Mouse (Mus musculus) ES-CJ7 (cell line): ENCODE results near the gene Rnf130.

Source experiments
- DNase-seq: peaks from one replicate; pipeline ENCODE4 v3.0.0; 2011; ENCODE audit warnings: low read depth, low spot score

Gene Rnf130

DNA sequence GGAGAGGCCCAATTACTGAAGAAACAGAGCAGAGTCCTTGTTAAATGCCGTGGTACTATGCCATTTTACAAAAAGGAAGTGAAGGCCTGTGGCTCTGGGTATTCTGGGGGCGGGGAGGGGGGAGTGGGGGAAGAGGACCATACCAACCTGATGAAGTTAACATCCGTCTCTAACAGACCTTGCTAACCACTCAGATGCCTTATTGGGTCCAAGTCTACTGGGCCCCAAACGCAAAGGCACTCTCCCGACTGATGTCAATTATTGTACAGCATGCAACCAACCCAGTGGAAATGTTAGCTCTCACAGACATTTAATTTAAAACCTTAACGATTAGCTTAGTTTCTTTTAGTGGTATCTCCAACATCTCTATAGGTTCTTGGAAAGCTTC is 707 bp upstream of the Rnf130 start:
- DNase-seq, result no peak

DNA sequence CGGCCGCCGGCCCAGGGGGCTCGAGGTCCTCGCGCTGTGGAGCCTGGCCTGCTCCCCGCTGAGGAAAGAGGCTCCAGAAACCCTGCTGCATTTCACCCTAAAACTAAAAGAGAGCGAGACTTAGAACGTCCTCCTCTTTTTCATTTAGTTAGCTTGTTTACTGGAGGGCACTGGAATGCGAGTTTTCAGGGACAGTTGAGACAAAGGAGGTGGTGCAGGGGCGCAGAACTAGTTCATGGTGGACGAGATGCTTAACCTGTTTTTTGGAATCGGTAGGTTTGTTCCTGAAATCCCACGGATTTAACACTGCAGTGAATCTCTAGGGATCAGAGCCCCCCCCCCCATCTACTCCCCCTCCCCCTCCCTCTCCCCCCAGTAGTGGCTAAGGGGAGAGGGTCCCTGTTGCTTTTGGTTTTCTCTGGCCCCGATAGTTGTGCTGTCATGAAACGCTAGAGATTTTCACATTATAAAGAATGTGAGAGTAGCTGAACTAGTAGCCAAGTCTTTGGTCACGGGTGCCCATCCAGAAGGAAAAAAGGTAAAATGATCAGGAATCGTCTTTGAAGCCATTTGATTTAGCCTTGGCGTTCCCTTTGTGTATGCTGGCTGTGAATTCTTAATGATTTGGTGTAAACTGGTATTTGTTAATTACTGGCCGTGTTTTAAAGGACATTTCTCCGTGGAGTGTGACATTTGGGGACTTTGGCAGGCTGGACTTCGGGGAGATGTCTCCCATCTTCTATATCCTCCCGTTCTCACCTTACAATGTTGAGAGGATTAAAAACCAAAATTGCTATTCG is 775 bp downstream of the Rnf130 start:
- DNase-seq, result peak; percentile 11

DNA sequence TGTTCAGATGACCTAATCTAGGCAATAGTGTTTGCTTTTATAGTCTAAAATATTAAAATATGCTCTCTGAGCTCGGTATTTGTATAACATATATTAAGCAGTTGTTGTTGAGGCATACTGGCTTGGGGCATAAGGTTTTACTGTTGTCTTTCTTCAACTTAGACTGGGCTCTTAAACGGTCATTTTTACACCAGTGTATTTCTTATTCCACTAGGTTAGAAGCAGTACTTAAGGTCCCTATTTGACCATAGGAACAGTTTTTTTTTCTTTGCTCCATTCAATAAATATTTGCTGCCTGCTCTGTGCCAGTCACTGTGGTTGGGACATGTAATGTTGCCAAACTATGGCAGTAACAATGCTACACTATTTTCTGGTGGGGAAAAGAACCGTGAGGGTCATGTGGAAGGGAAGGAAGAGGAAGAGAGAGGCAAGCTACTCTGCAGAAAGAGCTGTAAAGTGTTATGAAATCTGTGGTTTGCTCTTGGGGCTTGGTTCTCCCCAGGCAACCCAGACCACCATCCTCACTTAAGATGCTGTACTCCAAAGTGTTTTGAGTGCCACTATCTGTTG is 1.5 kb downstream of the Rnf130 start:
- no peak for DNase-seq

DNA sequence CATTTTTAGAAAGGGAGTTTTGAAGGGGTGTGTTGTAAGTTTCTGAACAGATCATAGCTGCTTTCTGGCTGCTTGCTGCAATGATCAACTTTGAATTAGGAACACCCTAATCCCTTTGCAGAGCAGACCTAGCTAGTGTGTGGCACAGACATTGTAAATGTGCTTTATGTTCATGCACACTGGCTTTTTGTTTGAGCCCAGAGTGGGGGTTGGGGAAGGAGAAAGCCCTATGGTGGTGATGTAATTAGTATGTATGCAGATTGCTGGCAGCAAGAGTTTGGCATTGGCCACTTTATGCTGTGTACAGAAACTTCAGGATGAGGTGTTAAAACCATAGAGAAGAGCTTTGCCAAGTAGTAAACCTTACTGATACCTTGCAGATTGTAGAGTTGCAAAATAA is 3.3 kb downstream of the Rnf130 start:
- no peak for DNase-seq

DNA sequence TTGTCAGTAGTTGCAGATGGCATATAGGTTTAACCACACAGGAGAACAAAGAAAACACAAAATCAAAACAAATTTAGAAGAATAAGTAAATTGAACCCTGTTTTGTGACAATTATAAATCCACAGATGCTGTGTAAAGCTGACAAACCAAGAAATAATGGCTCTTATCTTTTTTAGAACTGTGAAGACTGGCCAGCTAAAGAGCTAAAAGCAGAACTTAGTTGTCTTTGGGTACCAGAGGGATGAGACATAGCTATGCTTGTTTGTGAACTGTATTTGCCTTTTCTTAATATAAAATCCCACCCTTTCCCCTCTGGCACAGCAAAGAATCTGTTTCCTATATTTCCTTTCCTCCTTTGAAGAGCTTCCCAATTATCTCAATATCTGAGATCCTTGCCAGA is 9.0 kb downstream of the Rnf130 start:
- no peak for DNase-seq

DNA sequence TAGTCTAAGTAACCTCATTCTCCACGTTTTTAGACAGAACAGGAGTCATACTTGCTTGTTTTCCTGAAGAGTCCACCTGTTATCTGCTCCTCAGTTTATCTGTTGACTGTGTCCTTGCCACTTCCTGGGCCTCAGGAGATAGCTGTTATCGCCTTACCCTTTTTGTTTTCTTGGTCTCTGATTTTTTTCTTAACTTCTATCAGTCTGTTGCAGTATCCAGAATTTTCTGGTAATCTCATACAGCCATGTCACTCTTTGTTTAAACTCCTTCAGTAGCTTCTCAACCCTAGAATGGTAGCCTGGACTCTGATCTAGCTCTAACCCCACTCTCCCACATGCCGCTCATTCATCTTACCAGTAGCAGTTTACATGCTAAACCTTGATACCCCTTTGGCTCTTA is 10.6 kb downstream of the Rnf130 start:
- DNase-seq, result no peak

DNA sequence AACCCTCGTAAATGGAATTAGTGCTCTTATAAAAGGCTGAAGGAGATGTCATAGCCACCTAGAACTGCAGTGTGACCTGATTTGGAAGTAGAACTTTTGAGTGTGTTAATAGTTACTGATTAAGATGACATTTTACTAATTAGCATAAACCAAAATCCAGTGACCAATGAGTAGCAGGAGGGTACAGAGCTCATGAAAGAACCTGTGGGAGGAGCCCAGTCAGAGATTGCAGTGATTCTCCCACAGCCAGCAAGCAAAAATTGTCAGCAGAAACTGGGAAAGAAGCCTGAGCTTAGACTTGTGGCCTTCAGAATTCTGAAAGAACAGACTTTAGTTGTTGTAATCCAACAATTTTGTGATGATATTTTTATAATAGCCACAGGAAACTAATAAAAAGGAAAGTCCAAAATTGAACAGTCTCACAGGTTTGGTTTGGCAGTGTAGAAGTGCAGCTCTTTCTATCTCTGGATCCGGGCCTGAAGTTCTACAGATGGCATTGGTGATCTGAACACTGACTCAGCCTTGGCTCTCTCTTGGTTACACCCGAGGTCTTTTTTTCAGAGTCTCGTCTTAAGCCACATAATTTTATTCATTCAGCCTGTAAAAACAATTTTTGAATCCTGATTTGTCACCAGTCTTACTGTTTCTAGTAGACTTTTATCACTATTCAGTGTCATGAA is 11.8 kb downstream of the Rnf130 start:
- DNase-seq, result no peak

DNA sequence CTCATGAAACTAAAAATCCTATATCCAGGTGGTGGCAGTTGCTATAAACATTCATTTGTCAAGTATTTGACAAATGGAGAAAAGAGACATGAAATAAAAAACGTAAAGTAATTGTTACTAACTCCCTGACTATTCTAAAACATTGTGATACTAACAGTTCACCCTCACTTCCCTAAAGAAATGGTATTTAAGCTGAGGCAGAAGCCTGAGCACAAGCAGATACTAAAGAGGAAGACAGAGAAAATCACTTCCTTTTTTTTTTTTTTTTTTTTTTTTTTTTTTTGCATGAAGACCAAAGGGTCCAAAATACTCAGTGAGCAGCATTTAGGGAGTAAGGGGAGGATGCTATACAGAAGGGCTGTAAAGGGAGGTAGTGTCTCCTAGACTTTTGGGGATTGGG is 13.6 kb downstream of the Rnf130 start:
- no peak for DNase-seq

DNA sequence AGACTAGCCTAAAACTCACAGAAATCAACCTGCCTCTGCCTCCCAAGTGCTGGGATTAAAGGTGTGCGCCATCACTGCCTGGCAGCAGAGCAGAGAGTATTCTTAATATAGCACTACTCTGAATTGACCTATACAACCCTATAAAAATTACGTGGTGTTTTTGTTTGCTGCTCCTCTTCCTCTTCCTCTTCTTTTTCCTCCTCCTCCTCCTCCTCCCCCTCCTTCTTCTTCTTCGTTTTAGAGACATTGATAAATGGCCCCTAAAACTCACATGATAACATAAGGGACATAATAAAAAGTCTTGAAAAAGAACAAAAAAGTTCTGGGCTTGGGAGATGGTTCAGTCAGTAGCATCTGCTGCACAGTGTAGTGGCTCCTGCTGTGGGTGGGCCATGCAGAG is 16.0 kb downstream of the Rnf130 start:
- no peak for DNase-seq

DNA sequence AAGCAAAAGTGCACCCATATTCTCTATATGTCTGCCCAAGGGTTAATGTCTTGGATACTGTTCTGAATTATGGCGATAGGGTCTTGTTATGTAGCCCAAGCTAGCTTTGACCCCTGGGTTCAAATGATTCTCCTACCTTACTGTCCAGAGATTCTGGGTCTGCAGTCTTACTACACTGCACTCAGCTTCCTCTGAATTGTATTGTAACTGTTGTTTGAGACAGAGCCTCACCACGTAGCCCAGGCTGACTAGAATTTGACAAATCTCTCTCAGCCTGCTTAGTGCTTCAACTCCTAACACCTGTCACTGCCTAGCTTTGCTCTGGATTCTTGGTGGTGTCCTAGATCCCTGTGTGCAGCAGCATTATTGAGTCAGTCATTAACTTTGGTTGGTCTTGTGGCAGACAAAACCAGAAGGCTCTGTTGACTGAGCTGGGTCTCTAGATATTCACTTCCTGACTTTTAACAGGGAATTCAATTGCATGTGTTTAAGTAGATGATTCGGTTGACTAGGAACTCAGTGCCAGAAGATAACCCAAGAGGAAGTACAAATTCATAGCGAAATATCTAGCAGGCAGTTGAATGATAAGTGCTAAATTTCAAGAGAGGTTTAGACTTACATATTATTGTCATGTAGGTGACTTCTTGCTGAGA is 17.3 kb downstream of the Rnf130 start:
- DNase-seq, result no peak

DNA sequence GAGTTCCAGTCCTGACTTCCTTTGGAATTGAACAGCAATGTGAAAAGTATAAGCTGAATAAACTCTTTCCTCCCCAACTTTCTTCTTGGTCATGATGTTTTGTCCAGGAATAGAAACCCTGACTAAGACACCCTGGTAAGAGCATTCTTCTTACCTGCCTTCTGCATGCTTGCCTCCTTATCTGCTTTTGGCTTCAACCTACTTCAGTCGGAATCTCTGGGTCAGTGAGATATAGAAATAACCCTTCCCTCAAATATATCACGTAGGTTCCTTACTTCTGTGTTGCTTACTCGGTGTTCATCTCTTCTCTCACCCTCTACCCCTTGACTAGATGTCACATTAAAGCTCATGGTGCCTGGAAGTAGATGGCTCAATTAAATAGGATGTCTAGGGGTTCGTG is 19.3 kb downstream of the Rnf130 start:
- DNase-seq, result no peak

DNA sequence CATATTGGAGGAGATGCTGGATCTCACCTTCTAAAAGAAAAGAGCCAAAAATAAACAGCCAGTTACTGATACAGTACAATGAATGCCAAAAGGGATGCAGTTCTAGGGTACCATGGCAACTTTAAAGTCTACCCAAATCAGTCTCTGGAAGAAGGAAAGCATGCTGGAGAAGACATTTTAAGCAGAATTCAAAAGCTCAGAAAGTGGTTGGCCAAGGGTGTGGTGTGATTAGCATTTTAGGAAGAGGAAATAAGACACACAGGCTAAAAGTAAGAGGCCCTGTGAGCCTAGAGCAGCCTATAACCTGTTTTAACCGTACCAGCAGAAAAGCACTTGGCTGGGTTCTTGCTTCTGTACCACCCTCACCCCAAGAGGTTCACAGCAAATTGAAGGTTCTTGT is 22.5 kb downstream of the Rnf130 start:
- no peak for DNase-seq

DNA sequence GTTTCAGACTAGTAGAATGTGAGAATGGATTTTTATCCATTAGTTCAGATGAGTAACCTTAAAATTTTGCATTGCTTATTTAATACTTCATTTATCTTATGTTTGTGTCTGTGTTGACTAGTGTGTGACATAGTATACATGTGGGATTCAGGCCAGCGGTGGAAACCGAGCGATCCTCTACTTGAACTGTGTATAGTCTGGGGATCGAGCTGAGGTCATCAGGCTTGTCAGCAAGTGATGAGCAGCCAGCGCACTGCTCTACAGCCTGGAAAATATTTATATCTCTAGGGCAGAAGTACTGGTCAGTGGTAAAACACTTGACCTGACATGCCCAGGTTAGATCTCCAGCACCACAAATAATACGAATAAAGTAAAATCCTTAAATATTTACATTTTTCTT is 23.0 kb downstream of the Rnf130 start:
- no peak for DNase-seq

DNA sequence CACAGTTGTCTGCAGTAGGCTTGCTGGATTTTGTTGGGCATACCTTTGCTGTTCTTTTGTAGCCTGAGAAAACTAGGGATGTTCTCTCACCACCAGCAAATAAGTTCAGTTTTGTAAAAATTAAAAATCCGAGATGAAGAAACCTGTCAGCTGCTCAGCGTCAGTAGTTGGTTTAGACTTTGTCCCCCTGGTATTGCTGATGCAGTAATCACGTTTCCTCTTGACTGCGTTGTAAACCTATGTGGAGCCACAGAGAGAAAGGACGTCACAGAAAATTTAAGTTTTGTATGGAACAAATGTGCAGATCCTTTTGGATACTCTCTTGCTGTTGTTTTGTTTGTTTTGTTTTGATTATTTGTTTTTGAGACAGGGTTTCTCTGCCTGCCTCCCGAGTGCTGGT is 25.2 kb downstream of the Rnf130 start:
- DNase-seq, result no peak

DNA sequence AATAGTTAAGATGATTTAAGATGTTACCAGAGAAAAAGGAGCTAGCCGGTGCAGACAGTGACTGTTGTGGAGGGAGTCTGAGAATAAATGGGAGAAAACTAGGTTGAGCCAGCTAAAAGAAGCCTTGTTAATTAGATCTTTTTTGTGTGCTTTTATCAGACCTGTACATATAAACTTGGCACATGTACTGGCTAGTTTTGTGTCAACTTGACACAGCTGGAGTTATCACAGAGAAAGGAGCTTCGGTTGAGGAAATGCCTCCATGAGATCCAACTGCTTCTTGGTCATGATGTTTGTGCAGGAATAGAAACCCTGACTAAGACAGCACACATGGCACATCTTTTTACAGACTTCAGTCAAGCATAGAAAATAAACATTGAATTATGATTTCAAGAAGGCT is 32.6 kb downstream of the Rnf130 start:
- DNase-seq, result no peak

DNA sequence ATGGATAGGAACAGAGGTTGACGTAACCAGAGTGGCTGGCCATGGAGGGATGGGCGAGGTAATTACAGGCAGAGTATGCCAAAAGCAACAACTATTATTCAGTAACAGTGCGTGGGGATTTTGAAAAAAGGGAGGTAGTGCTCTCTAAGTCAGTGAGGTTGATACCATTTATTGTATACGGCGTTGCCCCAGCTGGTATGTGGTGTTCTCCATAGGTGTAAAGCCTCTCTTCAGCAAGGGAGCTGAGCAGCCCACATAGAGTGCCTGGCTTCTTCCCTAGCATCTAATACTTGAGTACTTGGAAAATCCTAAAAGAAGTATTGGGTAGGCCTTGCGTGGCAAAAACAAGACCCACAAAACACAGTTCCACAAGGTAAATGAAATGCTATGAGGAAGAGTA is 33.1 kb downstream of the Rnf130 start:
- no peak for DNase-seq

DNA sequence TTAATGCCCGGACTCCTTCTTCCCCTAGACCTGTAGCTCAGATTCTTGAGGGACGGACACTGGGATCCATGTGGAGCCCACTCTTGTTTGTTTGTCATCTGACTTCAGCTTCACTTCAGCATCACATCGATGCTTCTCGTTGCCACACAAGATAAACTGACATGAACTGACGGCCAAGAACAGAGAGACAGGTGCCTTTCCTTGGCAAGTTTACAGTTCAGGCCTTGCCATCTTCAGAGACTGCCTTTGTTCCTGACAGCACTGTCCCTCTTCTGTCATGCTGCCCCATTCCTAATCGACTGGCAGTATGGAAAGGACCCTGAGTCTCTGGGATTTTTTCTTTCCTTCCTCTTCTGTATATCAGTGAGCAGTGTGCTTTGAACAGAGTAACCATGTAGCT is 33.9 kb downstream of the Rnf130 start:
- no peak for DNase-seq

DNA sequence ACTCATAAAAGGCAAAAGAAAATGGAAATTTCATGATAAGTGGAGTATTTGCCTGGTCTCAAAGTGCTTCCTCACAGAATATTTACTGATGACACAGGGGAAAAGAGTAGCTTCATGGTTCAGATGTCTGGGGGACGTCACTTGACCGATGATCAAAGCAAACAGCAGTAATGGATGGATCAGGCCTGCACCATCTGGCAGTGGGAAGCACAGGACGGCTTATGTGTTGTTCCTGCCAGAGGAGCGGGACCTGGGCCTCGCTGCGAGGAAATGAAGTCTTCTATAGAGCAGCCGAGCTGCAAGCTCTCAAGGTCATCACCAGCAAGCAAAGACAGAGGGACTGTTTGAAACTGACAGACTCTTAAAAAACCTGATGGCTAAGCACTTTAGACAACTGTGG is 37.0 kb downstream of the Rnf130 start:
- no peak for DNase-seq

DNA sequence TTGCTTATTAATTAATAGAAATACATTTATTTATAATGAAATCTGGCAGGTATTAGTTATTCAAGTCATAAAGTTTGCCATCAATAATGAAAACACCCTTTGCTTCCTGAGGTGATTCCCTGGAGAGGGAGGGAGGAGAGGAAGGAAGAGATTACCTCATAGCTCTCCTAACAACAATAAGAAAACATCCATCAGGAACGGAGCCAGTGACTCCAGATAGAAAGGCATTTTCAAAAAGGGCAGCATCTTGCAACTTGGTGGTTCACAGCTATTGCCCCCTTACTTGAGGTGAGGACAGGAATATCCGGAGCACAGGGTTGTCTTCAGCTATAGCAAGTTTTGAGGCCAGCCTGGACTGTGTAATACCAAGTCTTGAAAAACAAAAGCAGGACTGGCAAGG is 40.9 kb downstream of the Rnf130 start:
- no peak for DNase-seq

DNA sequence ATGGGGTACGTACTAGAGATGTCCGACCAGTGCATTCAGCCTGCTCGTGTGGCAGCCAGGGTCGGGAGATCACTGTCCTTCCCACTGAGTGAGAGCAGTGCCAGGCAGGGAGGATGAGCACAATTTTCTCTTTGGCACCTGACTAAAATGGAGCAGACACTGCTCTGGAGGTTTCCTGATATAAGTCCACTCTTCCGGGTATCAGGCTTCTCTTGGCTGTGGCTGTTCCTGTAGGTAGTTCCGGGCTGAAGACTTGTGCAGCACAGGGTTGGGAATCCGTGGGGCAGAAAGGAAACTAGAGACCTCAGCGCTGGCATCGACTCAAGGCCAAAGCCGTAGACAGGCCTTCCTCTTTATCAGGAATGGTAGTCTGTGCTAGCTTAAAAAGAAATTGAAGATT is 48.7 kb downstream of the Rnf130 start:
- no peak for DNase-seq

DNA sequence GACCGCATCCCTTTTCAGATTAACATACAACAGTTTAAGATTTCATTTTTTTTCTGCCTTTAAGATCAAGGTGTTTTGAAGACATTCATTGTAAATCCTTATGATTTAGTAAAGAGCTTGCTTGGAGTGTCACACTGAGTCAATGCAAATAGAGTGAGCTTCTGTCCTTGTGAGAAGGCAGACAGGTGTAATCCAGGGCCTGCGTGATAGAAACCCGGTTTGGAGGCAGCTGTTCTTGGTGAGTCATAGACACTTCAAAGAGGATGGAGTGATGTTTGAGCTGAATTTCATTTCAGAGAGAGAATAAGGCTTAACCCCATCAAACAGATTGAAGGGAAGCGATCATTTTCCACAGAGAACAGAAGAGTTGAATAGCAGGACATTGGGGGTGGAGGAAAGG is 51.6 kb downstream of the Rnf130 start:
- no peak for DNase-seq

DNA sequence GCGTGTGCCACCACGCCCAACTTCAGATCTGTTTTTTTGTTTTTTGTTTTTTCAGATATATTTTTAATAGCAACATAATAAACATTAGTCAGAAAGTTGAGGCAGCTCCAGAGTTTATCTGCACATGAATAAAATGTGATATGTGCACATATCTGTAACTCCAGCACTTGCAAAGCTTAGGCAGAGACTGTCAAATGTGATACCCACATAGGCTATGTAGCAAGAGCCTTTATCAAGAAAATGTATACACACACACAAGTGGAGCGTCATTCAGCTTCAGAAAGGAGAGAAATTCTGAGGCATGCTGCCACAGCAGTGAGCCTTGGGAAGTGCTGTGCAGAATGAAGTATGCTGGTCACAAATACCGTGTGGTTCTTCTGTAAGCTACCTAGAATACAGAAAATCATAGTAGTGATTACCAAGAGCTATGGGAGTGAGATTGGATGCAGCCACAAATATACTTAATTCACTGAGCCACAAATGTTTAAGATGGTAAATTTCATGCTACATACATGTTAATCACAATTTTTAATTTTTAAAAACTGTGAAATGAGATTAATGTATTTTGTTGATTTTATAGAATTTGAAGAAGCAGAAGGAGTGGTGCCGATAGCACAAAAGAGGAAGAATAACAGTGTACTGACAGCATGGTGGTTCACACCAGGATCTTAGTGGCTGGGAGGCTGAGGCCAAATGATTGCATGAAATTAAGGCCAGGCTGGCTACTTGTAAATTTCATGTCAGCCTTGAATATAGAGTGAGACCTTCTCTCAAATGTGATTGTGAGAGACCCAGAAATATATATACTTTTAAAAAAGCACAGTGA is 56.4 kb downstream of the Rnf130 start:
- DNase-seq, result no peak
